Mouse (Mus musculus) forebrain, embryonic 11.5 days (tissue): ENCODE data around the gene Terb2. TPM values are rescaled to one million over a fixed set of nuclear protein-coding genes. Genes with fewer than 3 reads are reported as not detected.
A peak's percentile ranks its signal among the peaks of the same experiment; 100 is the strongest.

ENCODE experiments used
- ATAC-seq: fragments of 200-750 bp; cut with Nextera tagmentation; replicated peaks from 2 replicates; pipeline ENCODE4 v1.8.0; 2017; ENCODE audit warnings: moderate TSS enrichment; ENCODE audit not compliant: low FRiP score
- DNase-seq: peaks from one replicate; pipeline ENCODE4 v3.0.0-alpha.2; 2017; ENCODE audit warnings: low spot score
- H3K27ac ChIP-seq: fragments of 300-500 bp; sonication (generic); 2 replicates; pipeline ENCODE4 v1.5.1; 2014; ENCODE audit warnings: low read depth, low read length
- H3K27me3 ChIP-seq: fragments of 300-500 bp; sonication (generic); 2 replicates; pipeline ENCODE4 v1.6.1; 2014; ENCODE audit warnings: mild to moderate bottlenecking, low read length, mixed read lengths; ENCODE audit not compliant: control insufficient read depth, insufficient read depth
- H3K36me3 ChIP-seq: fragments of 300-500 bp; sonication (generic); 2 replicates; pipeline ENCODE4 v1.6.1; 2014; ENCODE audit warnings: mild to moderate bottlenecking, low read length, moderate library complexity, mixed read lengths; ENCODE audit not compliant: control insufficient read depth, insufficient read depth
- H3K4me1 ChIP-seq: fragments of 300-500 bp; sonication (generic); replicated peaks from 2 replicates; pipeline ENCODE4 v1.6.1; 2014; ENCODE audit warnings: low read length, mixed read lengths; ENCODE audit not compliant: control insufficient read depth, insufficient read depth
- H3K4me2 ChIP-seq: fragments of 300-500 bp; sonication (generic); 2 replicates; pipeline ENCODE4 v1.6.1; 2014; ENCODE audit warnings: low read depth, mild to moderate bottlenecking, low read length, moderate library complexity, mixed read lengths; ENCODE audit not compliant: severe bottlenecking
- H3K4me3 ChIP-seq: fragments of 300-500 bp; sonication (generic); 2 replicates; pipeline ENCODE4 v1.5.1; 2014; ENCODE audit warnings: low read depth, low read length
- H3K9ac ChIP-seq: fragments of 300-500 bp; sonication (generic); 2 replicates; pipeline ENCODE4 v1.6.1; 2014; ENCODE audit warnings: low read length
- H3K9me3 ChIP-seq: fragments of 300-500 bp; sonication (generic); 2 replicates; pipeline ENCODE4 v1.6.1; 2016; ENCODE audit warnings: low read length, mixed read lengths; ENCODE audit not compliant: control insufficient read depth
- WGBS: fragments of 180-500 bp; shearing (Covaris S2); extraction: QIAGEN DNeasy Blood & Tissue Kit; methylation state at CpG from one replicate; pipeline ENCODE4 v1.1.7; 2014; 5-methylcytosine and 5-hydroxymethylcytosine counted together
- polyA plus RNA-seq: library from polyadenylated mRNA; unstranded; fragments of >200 nt; fragmentation: Nextera tagmentation; extraction: Ambion mirVana; gene quantifications from 2 replicates; pipeline ENCODE4 v1.2.1, GENCODE M21; 2014

The Terb2 gene
- polyA plus RNA-seq, 1 experiment from 2014 or later = not detected

- Histone ChIP-seq H3K4me3 (peak overlapping the region; percentile 53), H3K27me3 (no peaks in the 10 kb centered on the region), H3K9me3 (no peaks in the 10 kb centered on the region), H3K27ac (no peak overlapping the region), H3K36me3 (no peaks in the 10 kb centered on the region), H3K4me1 (peaks cover 2% of the 10 kb centered on the region; the same call in 1 of the 2 replicates), H3K9ac (peak overlapping the region; percentile 76), H3K4me2 (peak overlapping the region; percentile 76)
- WGBS = 41% methylated on average over 18 of the region's 18 CpGs
- no peak for DNase-seq
- ATAC-seq = 0 out of 2 replicates have a peak, but pooled peaks have one; percentile 0
Measured at GRCm38 (mm10) chr2:122148242-122148917, 37.7 kb upstream of the Terb2 start.

- 92% methylated on average over 6 of the region's 6 CpGs for WGBS
- Histone ChIP-seq H3K9ac (no peak overlapping the region), H3K4me2 (no peak overlapping the region), H3K27me3 (no peaks in the 10 kb centered on the region), H3K9me3 (no peaks in the 10 kb centered on the region), H3K36me3 (no peaks in the 10 kb centered on the region), H3K27ac (no peak overlapping the region), H3K4me3 (no peak overlapping the region), H3K4me1 (peaks cover 2% of the 10 kb centered on the region; the same call in 1 of the 2 replicates)
- DNase-seq (no peak), ATAC-seq (no peak)
Measured at GRCm38 (mm10) chr2:122149316-122149715, 36.8 kb upstream of the Terb2 start.

- Histone ChIP-seq H3K4me1 (peaks cover 2% of the 10 kb centered on the region; the same call in 1 of the 2 replicates), H3K36me3 (no peaks in the 10 kb centered on the region), H3K4me3 (no peak overlapping the region), H3K9me3 (no peaks in the 10 kb centered on the region), H3K27me3 (no peaks in the 10 kb centered on the region), H3K9ac (no peak overlapping the region), H3K27ac (no peak overlapping the region), H3K4me2 (no peak overlapping the region)
- ATAC-seq = no peak
- 78% methylated on average over 3 of the region's 3 CpGs for WGBS
- no peak for DNase-seq
Measured at GRCm38 (mm10) chr2:122149716-122150115, 36.4 kb upstream of the Terb2 start.

GRCm38 (mm10) chr2:122151221-122151620, 34.9 kb upstream of the Terb2 start:
- Histone ChIP-seq H3K9ac (no peak overlapping the region), H3K36me3 (no peaks in the 10 kb centered on the region), H3K4me2 (no peak overlapping the region), H3K9me3 (no peaks in the 10 kb centered on the region), H3K4me1 (peaks cover 2% of the 10 kb centered on the region; the same call in 1 of the 2 replicates), H3K27ac (no peak overlapping the region), H3K4me3 (no peak overlapping the region), H3K27me3 (no peaks in the 10 kb centered on the region)
- WGBS = 91% methylated on average over 1 of the region's 1 CpGs
- no peak for ATAC-seq
- no peak for DNase-seq

- WGBS = 86% methylated on average over 3 of the region's 3 CpGs
- Histone ChIP-seq H3K36me3 (no peaks in the 10 kb centered on the region), H3K9me3 (no peaks in the 10 kb centered on the region), H3K27me3 (no peaks in the 10 kb centered on the region), H3K9ac (no peak overlapping the region), H3K4me3 (no peak overlapping the region), H3K4me1 (no peaks in the 10 kb centered on the region), H3K4me2 (no peak overlapping the region), H3K27ac (no peak overlapping the region)
- DNase-seq (no peak), ATAC-seq (no peak)
Measured at GRCm38 (mm10) chr2:122152850-122153249, 33.2 kb upstream of the Terb2 start.

- H3K36me3 ChIP-seq = no peaks in the 10 kb centered on the region
- H3K4me1 ChIP-seq = no peaks in the 10 kb centered on the region
- no peak overlapping the region for H3K4me2 ChIP-seq
- H3K4me3 ChIP-seq = no peak overlapping the region
- H3K27me3 ChIP-seq = no peaks in the 10 kb centered on the region
- H3K27ac ChIP-seq = no peak overlapping the region
- no peak for DNase-seq
- no peaks in the 10 kb centered on the region for H3K9me3 ChIP-seq
- ATAC-seq = no peak
- WGBS = 81% methylated on average over 6 of the region's 7 CpGs
- H3K9ac ChIP-seq = no peak overlapping the region
Measured at GRCm38 (mm10) chr2:122153681-122154365, 32.2 kb upstream of the Terb2 start.

- Histone ChIP-seq H3K27ac (no peak overlapping the region), H3K4me2 (no peak overlapping the region), H3K4me1 (no peaks in the 10 kb centered on the region), H3K9me3 (no peaks in the 10 kb centered on the region), H3K36me3 (no peaks in the 10 kb centered on the region), H3K4me3 (no peak overlapping the region), H3K9ac (no peak overlapping the region), H3K27me3 (no peaks in the 10 kb centered on the region)
- ATAC-seq (no peak), DNase-seq (no peak)
- 94% methylated on average over 2 of the region's 2 CpGs for WGBS
Measured at GRCm38 (mm10) chr2:122154479-122154878, 31.6 kb upstream of the Terb2 start.

- DNase-seq (no peak), ATAC-seq (no peak)
- 89% methylated on average over 2 of the region's 2 CpGs for WGBS
Measured at GRCm38 (mm10) chr2:122155292-122155691, 30.8 kb upstream of the Terb2 start.

More at GRCm38 (mm10) chr2:122155292-122155691, 30.8 kb upstream of the Terb2 start:
- H3K4me2 ChIP-seq = no peak overlapping the region
- H3K36me3 ChIP-seq = no peaks in the 10 kb centered on the region
- no peak overlapping the region for H3K9ac ChIP-seq
- H3K9me3 ChIP-seq = no peaks in the 10 kb centered on the region
- H3K4me1 ChIP-seq = no peaks in the 10 kb centered on the region
- H3K4me3 ChIP-seq = no peak overlapping the region
- H3K27me3 ChIP-seq = no peaks in the 10 kb centered on the region
- H3K27ac ChIP-seq = no peak overlapping the region
